ENCODE assay signal across 9 mouse cellular contexts in genomic region chr13:83565732-83566131, GRCm38 (mm10).
DNase-seq lines count a peak whose midpoint lies in the region; ATAC-seq lines count a peak whose summit lies in the region.
"Had no signal": no experiment of that assay in that cellular context is flagged by ENCODE, and none has a peak within 500 bp of the region (broad histone marks: within the 10 kb centered on the region; RNA-seq: fewer than 3 reads in every experiment).

No protein-coding gene starts in this region.

- WGBS in hindbrain, embryonic 12.5 days: 79% methylated on average over 3 of the region's 3 CpGs
- WGBS in hindbrain, embryonic 11.5 days: 74% methylated on average over 3 of the region's 3 CpGs
- 52% methylated on average over 3 of the region's 3 CpGs for WGBS in neural tube, embryonic 14.5 days
- 43% methylated on average over 3 of the region's 3 CpGs for WGBS in neural tube, embryonic 15.5 days

- H3K4me2 ChIP-seq in hindbrain, embryonic 12.5 days (replicated peaks): no peak overlapping the region
- H3K4me2 ChIP-seq in hindbrain, embryonic 11.5 days (replicated peaks; ENCODE audit: low read depth, low read length): no peak overlapping the region
- no peak overlapping the region for H3K4me2 ChIP-seq in neural tube, embryonic 14.5 days (ENCODE audit: low read depth, low read length)
- no peak overlapping the region for H3K4me2 ChIP-seq in neural tube, embryonic 15.5 days

- DNase-seq in hindbrain, embryonic 11.5 days (ENCODE audit: low spot score): no peak
- DNase-seq in heart, postnatal 4 days: peak; percentile 54
- peak; percentile 50 for DNase-seq in testis, postnatal 10 days (ENCODE audit: low spot score)
- no peak for DNase-seq in frontal cortex, postnatal 36 days (ENCODE audit: low spot score in 2 of 2)
- no peak for DNase-seq in right cerebral cortex, adult 18-20 months
- DNase-seq: midbrain, embryonic 14.5 days had no signal

- no peaks in the 10 kb centered on the region for H3K9me3 ChIP-seq in hindbrain, embryonic 12.5 days (replicated peaks)
- no peaks in the 10 kb centered on the region for H3K9me3 ChIP-seq in hindbrain, embryonic 11.5 days (ENCODE audit: control insufficient read depth, low read length)
- H3K9me3 ChIP-seq in neural tube, embryonic 14.5 days (ENCODE audit: control insufficient read depth, low read length): no peaks in the 10 kb centered on the region
- H3K9me3 ChIP-seq in neural tube, embryonic 15.5 days (replicated peaks): no peaks in the 10 kb centered on the region

- H3K4me1 ChIP-seq in hindbrain, embryonic 12.5 days: 0 out of 2 replicates have a peak, but pooled peaks cover 3% of the 10 kb centered on the region
- no peaks in the 10 kb centered on the region for H3K4me1 ChIP-seq in hindbrain, embryonic 11.5 days (replicated peaks; ENCODE audit: control insufficient read depth, insufficient read depth, low read length)
- no peaks in the 10 kb centered on the region; the same call in 1 of the 2 replicates for H3K4me1 ChIP-seq in neural tube, embryonic 14.5 days (ENCODE audit: control insufficient read depth, insufficient read depth, low read length)
- 0 out of 2 replicates have a peak, but pooled peaks cover 7% of the 10 kb centered on the region for H3K4me1 ChIP-seq in neural tube, embryonic 15.5 days

- 0 out of 2 replicates have a peak overlapping the region, but pooled peaks have one; percentile 7 for H3K27ac ChIP-seq in hindbrain, embryonic 12.5 days
- H3K27ac ChIP-seq in hindbrain, embryonic 11.5 days (ENCODE audit: low read depth, low read length): no peak overlapping the region
- H3K27ac ChIP-seq in neural tube, embryonic 14.5 days (ENCODE audit: low read depth, low read length): no peak overlapping the region
- no peak overlapping the region for H3K27ac ChIP-seq in neural tube, embryonic 15.5 days (replicated peaks)

- no peak overlapping the region for H3K9ac ChIP-seq in hindbrain, embryonic 12.5 days
- H3K9ac ChIP-seq in hindbrain, embryonic 11.5 days (ENCODE audit: low read depth, low read length): no peak overlapping the region
- no peak overlapping the region for H3K9ac ChIP-seq in neural tube, embryonic 14.5 days (replicated peaks; ENCODE audit: low read depth, low read length)
- no peak overlapping the region for H3K9ac ChIP-seq in neural tube, embryonic 15.5 days (replicated peaks)

- no peak overlapping the region for H3K4me3 ChIP-seq in hindbrain, embryonic 12.5 days
- no peak overlapping the region for H3K4me3 ChIP-seq in hindbrain, embryonic 11.5 days (ENCODE audit: low read depth, low read length)
- H3K4me3 ChIP-seq in neural tube, embryonic 14.5 days (ENCODE audit: low read depth, low read length): no peak overlapping the region
- H3K4me3 ChIP-seq in neural tube, embryonic 15.5 days (replicated peaks): no peak overlapping the region

- ATAC-seq in hindbrain, embryonic 12.5 days (ENCODE audit: low FRiP score): no peak
- no peak for ATAC-seq in hindbrain, embryonic 11.5 days (ENCODE audit: low FRiP score)
- peak; percentile 70; the same call in 1 of the 2 replicates for ATAC-seq in neural tube, embryonic 14.5 days (ENCODE audit: low read depth)
- ATAC-seq in neural tube, embryonic 15.5 days (ENCODE audit: low FRiP score): no peak

- H3K36me3 ChIP-seq in hindbrain, embryonic 12.5 days: no peaks in the 10 kb centered on the region
- H3K36me3 ChIP-seq in hindbrain, embryonic 11.5 days (ENCODE audit: control insufficient read depth, insufficient read depth, low read length): no peaks in the 10 kb centered on the region
- H3K36me3 ChIP-seq in neural tube, embryonic 14.5 days (ENCODE audit: control insufficient read depth, insufficient read depth, low read length): no peaks in the 10 kb centered on the region
- no peaks in the 10 kb centered on the region for H3K36me3 ChIP-seq in neural tube, embryonic 15.5 days

- no peaks in the 10 kb centered on the region for H3K27me3 ChIP-seq in hindbrain, embryonic 12.5 days
- H3K27me3 ChIP-seq in hindbrain, embryonic 11.5 days (ENCODE audit: control insufficient read depth, insufficient read depth, low read length): no peaks in the 10 kb centered on the region
- no peaks in the 10 kb centered on the region for H3K27me3 ChIP-seq in neural tube, embryonic 14.5 days (ENCODE audit: control insufficient read depth, insufficient read depth, low read length)
- H3K27me3 ChIP-seq in neural tube, embryonic 15.5 days (replicated peaks): no peaks in the 10 kb centered on the region

Comparison
In these comparisons a context has a peak if more than half of its experiments do, and no peak if none do; other contexts are left out.
1. DNase-seq: peak in heart, postnatal 4 days (single experiment) and testis, postnatal 10 days (single experiment); none in hindbrain, embryonic 11.5 days (single experiment), frontal cortex, postnatal 36 days (0 of 2) and right cerebral cortex, adult 18-20 months (single experiment).